Mouse (Mus musculus) adrenal gland, adult (tissue): Measurements from ENCODE around the gene Tax1bp1.
"Not testable (repeated sequence)": the region's sequence is repeated elsewhere in the genome, so short reads cannot be mapped to it uniquely, and the experiment has no call there.

Experiments
- DNase-seq, 2 experiments: peaks; one replicate each; pipeline ENCODE4 v3.0.0; 2022 to 2023; ENCODE audit warnings: low spot score in 1 of 2; ENCODE audit not compliant: inconsistent age in 2 of 2

Tax1bp1 gene

DNA sequence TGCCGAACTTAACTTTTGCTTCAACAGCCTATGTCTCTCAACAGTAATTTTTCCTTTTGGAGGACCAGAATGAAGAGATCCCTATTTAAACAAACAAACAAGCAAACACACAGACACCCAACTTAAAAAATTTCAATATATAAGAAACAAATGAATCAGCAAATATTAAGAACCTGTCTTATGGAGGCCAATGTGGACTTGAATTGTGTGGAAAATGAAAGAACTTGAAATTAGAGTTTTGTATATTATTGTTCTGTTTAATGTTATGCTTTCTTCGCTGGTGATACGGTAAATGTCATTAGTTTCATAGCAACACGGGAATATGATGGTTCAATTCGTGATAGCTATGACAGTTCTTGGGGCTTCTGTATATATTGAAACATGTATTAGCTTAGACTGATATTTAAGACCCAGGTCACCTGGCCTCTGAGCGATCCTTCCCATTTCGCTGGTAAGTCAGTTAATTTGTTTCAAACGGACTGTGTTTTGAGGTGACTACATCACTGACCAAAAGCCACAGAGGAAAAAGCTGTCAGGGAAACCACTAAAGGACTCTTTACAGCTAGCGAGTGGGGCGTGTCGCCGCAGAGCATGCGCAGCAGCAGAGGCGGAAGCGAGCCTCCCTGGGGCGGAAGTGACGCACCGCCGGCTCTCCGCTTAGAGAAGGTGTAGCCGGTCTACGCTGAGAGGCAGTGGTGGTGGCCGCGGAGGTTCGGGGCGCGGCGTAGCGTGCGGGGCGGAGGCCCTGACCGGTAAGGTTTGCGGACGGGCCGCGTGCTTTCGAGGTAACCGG is at the start of gene Tax1bp1:
Gene Tax1bp1 (plus strand): TSS at position 626 of the 793 bp plus-strand sequence.
- peak; percentile 95 to 98 for DNase-seq

DNA sequence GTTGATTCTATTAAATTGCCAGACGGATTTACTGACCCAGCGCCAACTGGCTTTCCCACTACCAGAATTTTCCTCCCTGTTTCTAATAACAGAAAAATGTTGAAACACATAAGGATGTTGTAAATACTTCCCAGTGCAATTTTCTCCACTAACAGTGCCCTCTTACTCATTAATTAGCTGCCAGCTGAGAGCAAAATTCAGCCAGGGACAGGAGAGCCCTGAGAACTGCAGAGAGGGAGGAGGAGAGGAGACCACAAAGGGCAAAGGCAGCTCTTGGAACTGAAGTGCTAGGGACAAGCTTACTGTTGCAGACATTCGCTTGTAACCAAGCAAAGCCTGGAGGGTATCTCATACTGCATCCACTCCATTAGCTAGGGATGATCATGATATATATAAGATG is 45.9 kb upstream of the Tax1bp1 start:
- DNase-seq: no peak

DNA sequence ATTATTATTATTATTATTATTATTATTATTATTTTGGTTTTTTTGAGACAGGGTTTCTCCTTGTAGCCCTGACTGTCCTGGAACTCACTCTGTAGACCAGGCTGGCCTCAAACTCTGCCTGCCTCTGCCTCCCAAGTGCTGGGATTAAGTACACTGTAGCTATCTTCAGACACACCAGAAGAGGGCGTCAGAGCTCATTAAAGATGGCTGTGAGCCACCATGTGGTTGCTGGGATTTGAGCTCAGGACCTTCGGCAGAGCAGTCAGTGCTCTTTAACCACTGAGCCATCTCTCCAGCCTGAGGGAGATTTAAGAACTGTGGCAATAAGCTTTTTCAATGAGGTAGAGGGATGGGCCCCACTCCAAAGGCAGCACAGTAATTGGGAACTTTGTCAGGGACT is 43.7 kb upstream of the Tax1bp1 start:
- DNase-seq: not testable (repeated sequence)

DNA sequence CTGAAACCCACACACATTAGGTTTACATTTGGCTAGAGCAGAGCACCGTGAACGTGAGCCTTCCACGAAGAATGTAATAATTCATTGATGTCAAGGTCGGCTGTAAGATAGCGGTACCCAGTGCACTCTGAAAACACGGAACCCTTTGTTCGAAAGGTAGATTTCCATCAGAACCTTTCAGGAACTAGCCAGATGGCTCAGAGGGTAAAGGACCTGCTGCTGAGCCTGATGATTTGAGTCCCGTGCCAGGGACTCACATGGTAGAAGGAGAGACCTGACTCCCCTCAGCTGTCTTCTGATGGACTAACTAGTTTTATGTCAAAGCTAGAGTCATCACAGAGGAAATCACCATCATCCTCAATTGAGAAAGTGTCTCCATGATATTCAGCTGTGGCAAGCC is 41.7 kb upstream of the Tax1bp1 start:
- DNase-seq: peak; percentile 19 to 57

DNA sequence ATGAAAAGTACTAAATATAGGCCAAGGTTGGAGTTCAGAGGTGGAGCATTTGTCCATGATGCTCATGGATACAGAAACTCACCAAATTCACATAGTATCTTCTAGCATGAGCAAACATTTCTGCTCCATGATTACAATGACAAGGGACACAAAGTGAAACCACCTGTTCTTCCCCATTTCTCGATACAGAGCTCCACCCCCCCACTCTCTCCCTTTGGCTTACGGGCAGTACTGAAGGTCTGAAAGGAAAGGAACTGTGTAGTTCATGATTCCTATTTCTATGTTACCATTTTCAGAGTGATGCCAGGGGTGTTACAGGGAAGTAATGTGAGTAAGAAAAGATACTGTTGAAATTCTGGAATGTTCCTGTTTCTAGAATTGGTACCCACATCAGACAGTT is 41.0 kb upstream of the Tax1bp1 start:
- no peak for DNase-seq

DNA sequence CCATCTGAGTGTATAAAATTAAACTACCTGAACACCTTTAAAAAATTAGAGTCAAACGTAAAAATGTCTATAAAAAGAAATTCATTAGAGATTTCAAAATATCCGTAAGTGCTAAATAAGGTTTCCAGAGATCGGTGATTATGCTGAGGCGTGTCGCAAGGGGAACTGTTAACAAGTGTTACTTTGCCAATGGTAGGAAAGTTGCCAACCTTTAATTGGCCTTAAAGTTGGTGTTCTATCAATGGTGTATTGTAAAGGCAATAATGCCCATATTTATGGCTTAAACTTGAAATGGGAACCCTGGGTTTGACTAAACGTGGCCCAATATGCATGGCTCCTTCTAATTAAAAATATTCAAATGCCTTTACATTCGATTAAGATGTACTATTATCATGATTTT is 39.8 kb upstream of the Tax1bp1 start:
- DNase-seq: no peak

DNA sequence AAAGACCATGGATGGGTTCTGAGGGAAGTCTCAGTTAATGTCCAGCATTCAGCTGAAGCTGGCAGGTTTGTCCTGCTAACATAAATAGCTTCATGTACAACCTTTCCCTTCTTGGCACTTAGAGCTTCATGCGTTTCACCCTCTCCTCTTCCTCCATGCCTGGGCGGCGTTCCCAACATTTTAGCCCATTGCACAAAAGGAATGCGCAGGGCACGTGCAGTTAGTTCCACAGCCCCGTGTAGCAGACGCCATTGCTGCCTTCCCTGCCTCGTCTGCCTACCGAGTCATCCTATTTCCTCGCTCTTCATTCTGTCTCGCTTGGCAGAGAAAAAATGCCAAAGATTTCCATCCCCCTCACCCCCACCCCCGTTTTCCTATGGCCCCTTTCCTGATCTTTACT is 39.0 kb upstream of the Tax1bp1 start:
- peak in 1 of 2 experiments; percentile 38 for DNase-seq

DNA sequence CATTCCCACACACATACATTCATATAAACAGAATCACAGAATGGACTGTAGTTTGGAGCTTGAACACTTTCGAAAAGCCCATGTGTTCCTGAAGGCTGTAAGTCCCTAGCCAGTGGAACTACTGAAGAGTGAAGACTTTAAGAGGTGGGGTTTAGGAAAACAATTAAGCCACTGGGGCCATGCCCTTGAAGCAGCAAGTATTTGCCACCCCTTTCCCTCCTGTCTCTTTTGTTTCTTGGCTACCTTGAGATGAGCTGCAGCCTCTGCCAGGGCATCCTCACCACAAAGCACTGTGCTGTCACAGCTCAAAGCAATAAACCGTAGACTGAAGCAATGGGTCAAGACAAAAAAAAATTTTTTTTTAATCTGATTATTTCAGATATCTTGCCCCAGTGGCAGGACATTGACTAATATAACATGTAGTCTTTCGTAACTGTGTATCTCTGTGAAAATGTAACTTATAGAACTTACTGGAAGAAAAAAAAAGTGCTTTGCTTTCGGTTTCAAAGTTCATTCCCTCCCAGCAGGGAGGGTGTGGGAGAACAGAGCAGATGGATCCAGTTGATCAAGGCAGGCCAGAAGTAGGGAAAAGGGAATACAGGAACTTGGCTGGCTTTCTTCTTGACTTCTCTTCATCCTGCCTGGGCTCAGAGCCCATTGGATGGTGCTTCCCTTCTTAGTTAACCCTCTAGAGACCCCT is 38.2 kb upstream of the Tax1bp1 start:
- peak in 1 of 2 experiments; percentile 45 for DNase-seq

DNA sequence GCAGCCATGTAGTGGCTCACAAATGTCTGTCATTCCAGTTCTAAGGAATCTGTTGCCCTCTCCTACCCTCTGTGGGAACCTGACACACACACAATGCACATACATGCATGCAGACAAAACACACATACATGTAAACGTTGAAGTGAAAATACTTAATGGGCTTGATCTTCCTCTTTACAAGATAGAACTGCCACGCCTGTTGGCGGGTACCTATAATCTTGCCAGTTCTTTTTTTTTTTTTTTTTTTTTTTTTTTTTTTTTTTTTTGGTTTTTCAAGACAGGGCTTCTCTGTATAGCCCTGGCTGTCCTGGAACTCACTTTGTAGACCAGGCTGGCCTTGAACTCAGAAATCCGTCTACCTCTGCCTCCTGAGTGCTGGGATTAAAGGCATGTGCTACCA is 36.0 kb upstream of the Tax1bp1 start:
- not testable (repeated sequence) for DNase-seq

DNA sequence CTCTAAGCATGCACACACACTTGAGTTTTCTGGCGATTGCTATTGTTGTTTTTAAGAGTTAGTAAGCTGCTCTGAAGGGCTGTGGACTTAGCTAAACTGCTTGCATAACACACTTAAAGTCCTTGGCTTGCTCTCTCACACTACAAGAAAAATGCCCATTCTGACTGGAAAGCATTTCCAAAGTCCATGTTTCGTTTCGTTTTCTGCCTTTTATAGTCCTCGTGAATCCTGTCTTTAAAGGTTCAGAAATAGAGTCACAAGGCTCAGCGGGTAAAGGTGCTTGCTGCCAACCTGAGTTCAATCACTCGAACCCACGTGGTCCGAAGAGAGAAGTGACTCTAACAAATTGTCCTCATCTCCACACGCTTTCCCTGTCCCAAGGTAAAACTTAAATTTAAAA is 34.0 kb upstream of the Tax1bp1 start:
- peak in 1 of 2 experiments; percentile 63 for DNase-seq

DNA sequence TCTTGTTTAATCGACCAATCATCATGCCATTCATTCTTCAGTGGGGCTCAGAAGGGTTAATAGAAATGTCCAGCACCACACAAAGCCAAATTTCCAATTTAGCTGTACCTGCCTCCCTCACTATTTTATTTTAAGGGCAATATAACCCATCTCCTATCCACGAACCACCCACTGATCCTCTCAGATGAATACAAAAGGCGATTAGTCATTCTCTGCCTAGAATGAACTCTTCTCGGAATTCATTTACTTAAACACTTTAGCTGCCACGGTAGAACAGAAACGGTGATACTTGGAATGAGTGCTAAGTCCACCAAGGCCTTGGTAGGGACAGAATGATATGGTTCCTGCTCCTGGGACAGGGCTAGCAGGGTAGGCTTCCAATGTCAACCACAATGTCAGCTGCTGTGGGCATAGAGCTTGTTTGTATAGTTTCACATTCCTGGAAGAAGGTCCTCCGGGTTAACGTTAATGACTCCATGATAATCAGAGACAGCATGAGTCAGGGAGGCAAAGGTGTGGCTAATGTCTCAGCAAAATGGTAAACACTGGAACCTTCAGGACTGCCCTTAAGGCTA is 33.0 kb upstream of the Tax1bp1 start:
- DNase-seq: no peak

DNA sequence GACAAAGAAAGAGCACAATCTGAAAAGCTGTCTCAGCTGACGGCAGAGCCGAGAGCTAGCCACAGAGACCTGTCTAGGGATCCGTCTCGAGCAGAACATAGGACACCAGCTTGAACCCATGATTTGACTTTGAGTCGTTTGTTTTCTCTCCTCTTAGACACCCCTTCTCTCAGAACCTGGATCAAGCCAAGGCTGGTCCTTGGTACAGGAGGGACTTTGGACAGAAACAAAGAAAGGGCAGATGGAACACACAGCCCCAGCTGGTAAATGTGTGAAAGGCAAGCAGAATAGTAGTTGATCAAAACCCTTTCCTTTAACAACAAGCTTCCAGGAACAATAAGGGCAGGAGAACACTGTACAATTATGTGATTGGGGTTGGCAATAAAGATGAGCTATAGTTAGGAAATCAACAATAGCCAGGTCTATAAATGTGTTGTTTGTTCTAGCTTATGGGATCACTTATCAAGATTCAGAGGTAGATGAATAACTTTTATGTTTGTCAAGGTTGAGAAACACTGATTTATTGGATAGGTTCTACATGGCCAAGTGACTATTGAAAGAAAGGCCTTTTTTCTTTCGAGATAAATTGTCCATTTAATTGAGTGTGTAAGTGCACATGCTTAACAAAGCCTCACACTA is 31.6 kb upstream of the Tax1bp1 start:
- DNase-seq: no peak

DNA sequence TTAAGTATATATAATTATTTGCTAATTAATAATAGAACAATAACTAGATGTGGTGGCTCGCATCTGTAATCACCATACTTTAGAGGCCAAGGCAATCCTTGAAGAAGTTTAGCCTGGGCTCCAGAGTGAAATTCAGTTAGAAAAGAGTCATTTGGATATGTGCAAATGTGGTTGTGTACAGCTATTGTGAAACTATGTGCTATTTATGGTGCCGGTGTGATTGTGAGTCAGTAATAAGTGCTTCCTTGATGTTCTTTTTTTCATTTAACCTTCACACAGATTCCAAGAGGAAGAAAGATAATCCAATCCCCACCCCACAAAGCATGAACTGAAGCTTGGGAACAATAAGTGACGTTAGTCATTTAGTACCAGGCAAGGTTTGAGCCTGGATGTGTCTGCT is 30.9 kb upstream of the Tax1bp1 start:
- no peak for DNase-seq

DNA sequence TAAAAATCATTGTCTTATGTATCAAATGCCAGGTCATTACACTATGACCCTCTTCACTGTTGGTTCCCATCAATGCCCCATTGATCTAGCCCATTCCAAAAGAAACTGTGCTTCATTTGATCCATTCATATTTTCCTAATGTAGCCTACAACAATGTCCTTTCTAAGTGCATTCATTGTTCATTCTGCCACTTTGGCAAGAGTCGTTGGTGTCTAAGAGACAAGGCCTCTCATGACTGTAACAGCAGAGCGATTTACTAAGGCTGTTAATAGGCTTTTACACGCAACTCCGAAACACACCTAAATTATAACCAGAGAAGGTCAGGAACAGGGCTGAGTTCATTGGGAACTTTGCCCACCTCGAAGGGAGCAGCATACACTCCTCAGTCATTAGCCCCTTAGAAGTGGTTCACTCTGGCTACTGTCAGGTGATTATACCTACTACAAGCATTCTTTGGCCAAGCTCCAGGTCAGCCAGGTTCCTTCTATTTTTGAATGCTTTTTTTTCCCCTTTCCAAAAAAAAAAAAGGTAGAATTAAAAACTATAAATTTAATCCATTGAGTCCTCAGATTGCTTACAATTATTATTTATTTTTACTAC is 26.5 kb upstream of the Tax1bp1 start:
- DNase-seq: peak in 1 of 2 experiments; percentile 28

DNA sequence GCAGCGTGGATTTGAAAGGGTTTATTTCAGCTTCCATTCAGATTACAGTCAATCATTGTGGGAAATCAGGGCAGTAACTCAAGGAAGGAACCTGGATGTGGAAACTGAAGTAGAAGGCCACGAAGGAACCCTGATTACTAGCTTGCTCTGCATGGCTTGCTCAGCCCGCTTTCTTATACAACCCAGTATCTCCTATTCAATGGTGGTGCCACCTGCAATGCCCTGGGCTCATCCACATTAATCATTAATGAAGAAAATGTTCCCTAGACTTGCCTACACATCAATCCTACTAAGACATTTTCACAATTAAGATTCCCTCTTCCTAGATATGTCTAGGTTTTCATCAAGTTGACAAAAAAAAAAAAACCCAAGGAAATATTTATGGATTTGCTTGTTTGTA is 23.2 kb upstream of the Tax1bp1 start:
- no peak for DNase-seq

DNA sequence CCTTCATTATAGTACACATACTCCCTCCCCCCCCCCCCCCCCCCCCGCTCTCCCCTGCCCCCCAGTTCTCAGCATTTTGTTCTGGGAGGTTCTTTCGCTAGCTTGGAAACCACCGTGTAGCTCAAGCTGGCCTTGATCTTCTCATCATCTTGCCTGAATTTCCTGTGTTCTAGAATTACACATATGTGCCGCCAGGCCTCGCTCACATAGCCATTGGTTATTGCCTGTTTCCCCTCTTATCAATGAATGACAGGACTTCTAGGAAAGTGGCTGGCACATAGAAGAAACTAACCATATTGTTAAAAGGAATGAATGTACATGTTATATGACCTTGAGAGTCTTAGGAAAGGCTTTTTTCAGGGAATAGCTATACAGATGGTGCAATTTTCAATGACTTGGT is 21.7 kb upstream of the Tax1bp1 start:
- DNase-seq: no peak

DNA sequence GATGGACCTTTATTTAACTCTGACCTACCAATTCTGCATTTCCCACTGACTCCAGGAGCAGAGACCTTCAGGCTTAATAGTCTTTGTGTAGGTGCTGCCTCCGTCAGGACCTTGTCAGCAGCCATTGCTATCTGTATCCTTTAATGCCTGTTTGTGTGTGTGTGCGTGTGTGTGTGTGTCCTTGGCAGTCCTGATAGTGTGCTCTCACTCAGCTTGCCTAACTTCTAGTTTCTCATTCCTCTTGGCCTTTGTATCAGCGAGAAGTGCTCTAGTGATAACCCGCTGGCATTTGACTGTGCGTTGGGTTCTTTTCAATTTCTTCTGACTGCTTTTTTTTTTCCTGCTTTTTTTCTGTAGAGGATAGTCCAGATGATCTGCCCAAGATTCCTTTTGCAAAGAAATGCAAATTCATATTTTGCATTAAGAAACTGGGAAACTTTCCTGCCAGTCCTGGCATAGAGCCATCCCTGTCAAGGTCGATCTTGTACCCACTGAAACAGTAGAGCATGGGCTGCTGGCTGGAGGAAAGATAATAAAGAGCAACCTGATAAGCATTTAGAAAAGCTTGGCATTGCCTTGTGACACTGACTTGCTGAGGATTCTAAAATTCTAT is 21.0 kb upstream of the Tax1bp1 start:
- peak; percentile 77 to 87 for DNase-seq

DNA sequence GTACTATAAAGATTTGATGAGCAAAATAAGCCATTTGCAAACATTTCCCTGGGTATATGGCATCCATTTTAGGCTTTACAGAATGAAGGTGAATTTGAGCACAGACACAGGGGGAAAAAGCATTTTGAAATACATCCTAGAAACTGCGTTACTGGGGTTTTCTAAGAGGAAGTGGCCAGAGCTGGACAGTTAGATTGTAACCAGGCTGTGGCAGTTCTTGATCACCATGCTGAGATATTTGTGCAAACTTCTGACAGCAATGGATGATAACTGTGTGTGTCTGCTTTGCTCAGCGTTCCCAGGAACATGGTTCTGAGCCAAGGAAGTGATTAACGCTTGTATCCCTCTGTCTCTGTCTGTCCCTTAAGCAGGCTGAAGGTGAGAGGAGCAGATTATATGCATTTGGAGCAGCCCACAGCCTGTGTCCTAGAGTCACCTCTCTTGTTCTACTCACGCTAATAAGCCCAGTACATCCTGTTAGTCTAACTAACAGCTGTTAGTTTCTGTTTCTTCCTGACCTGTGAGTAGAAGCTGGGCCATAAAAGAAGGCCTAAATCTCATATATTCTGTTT is 15.5 kb upstream of the Tax1bp1 start:
- peak in 1 of 2 experiments; percentile 21 for DNase-seq

DNA sequence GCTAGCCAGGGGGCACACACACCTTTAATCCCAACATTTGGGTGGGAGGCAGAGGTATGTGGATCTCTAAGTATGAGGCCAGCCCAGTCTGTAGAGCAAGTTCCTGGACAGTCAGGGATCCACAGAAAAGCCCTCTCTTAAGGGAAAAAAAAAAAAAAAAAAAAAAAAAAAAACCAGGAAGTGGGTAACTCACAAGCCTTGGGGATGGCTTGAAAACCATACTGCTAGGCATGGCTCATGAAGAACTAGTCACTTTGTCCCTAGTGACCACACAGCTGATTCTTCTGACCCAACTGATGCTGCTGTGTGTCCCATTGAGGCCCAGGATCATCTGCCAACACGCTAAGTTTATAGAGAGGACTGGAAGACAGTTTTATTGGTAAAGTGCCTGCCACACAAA is 14.5 kb upstream of the Tax1bp1 start:
- no peak for DNase-seq

DNA sequence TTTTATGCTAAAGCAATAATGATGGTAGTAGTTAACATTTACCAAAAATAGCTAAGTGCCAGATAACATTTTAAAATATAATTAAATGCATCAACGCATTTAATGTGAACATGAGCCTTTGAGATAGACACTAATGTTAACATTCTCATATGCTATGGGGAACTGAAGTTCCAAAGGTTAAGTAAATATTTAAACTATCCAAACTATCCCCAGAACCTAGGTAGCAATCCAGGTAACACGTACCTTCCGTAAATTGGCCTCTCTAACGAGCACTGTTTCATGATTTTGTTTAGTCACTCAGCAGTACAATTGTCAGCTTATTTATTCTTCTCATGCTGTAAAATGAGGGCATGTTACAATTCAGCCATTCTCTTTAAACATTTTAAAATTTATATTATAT is 13.6 kb upstream of the Tax1bp1 start:
- no peak for DNase-seq
